Mouse (Mus musculus) duodenum, adult 2 months (tissue): ENCODE measurements around the gene B630019K06Rik. TPM values are rescaled to one million over a fixed set of nuclear protein-coding genes. Genes with fewer than 3 reads are reported as not detected.

Source experiments
- polyA plus RNA-seq: library from polyadenylated mRNA; depleted of rRNA; stranded (reverse); fragments of >200 nt; gene quantifications from 2 replicates; pipeline ENCODE4 v1.2.3, GENCODE M21; 2012; ENCODE audit warnings: low replicate concordance; rRNA removed

B630019K06Rik gene
- 1.5 and 1.9 TPM in 2 replicates for polyA plus RNA-seq

DNA sequence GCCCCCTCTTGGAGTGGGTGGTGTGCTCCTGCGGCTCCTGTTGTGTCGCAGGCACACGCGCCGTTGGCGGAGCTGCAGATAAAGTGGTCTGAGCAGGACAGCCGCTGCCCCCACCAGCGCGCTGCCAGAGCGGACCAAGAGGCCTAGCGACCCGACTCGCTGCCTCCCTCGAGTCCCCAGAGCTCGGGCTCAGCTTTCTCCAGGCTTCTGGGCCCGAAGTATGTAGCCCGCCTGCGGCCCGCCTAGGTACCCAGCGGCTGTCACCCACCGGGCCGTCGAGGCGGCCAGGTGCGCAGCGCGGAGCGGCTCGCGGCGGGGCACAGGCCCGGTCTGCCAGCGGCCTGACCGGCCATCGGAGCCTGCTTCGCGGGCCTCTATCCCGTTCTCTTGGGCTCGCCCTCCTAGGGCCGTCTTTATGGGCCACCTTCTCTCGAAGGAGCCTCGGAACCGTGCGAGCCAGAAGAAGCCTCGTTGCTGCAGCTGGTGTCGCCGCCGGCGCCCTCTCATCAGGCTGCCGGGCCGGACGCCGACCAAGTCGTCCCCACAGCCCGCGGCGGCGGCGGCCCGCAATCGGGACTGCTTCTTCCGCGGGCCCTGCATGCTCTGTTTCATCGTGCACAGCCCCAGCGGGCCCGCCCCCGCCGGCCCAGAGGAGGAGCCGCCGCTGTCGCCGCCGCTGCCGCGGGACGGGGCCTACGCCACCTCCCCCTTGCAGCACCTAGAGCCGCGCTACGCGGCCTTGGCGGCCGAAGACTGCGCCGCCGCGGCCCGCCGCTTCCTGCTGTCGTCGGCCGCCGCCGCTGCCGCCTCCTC lies at the start of gene B630019K06Rik:
B630019K06Rik (plus strand) TSS at position 40 of the 813 bp plus-strand sequence.

GRCm38 (mm10) chrX:8843694-8844093 lies 48.5 kb upstream of the B630019K06Rik start, which contains the start of gene Gm6592:
Gene Gm6592, plus strand, starts transcription at chrX:8843994.

GRCm38 (mm10) chrX:8873953-8874352 lies 18.2 kb upstream of the B630019K06Rik start, which contains the start of gene Gm5751:
Gene Gm5751, plus strand, starts transcription at chrX:8874253.

Other genes starting within 250 kb of the B630019K06Rik start
- gene Ssxb8, start 201.5 kb upstream of the B630019K06Rik start, polyA plus RNA-seq: not detected in 2 replicates
- gene Ssx9, start 143.9 kb upstream of the B630019K06Rik start, polyA plus RNA-seq: not detected in 2 replicates
- gene Ssxb5, start 88.7 kb upstream of the B630019K06Rik start, polyA plus RNA-seq: not detected in 2 replicates
- not detected in 2 replicates for gene Gm6592, start 48.4 kb upstream of the B630019K06Rik start, polyA plus RNA-seq
- gene Gm5751, start 18.1 kb upstream of the B630019K06Rik start, polyA plus RNA-seq: not detected in 2 replicates
- not detected in 2 replicates for gene Fthl17b, start 70.6 kb downstream of the B630019K06Rik start, polyA plus RNA-seq
- not detected in 2 replicates for gene Fthl17c, start 84.2 kb downstream of the B630019K06Rik start, polyA plus RNA-seq
- gene Fthl17d, start 94.4 kb downstream of the B630019K06Rik start, polyA plus RNA-seq: not detected in 2 replicates
- not detected in 2 replicates for gene Fthl17e, start 141.1 kb downstream of the B630019K06Rik start, polyA plus RNA-seq
- not detected in 2 replicates for gene Fthl17f, start 170.6 kb downstream of the B630019K06Rik start, polyA plus RNA-seq
- not detected in 2 replicates for gene 4930402K13Rik, start 212.2 kb downstream of the B630019K06Rik start, polyA plus RNA-seq